Mouse (Mus musculus) liver, adult 2 months (tissue): Measurements from ENCODE around the gene Sap30l.

Experiments
- CTCF ChIP-seq: fragments of 200-500 bp; IDR thresholded peaks from 2 replicates; pipeline ENCODE4 v1.5.1; 2011; ENCODE audit warnings: low read depth, low read length, control low read depth
- POLR2A ChIP-seq: fragments of 200-500 bp; IDR thresholded peaks from 2 replicates; pipeline ENCODE4 v1.6.1; 2011; ENCODE audit warnings: low read length, control low read depth; ENCODE audit not compliant: insufficient read depth; ENCODE audit errors: extremely low read depth

DNA sequence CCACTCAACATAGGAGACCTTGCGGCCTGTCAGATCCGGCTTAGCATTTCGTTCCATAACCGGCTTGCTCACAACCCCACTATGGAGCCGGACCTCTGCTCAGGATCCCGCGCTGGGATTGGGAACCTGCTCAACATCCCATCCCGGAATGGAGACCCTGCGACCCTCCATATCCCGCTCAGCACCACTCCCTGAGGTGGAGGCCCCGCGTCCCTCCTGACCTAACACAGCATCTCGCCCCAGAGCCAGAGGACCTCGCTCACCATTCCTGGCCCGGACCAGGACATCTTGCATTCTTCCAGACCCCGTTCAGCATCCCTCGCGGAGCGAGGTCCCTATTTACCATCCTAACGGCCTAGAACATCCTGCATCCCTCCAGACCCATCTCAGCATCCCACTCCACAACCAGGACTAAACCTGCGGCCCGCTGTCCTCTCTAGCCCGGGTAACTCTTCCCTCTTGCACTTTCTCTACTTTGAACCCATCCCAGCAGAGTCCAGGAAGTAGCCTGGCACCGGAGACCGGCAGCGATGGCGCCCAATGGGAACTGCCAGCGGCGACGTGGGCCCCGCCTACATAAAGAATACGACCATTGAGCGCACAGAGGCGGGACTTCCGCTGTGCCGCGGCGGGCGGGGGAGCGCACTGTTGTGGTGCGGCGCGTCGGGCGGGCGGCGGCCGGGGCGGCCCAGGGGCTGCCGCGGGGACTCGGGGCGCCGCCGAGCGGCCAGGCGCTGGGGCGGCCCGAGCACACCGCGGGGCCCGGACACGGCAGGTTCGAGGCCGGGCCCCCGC is at the start of gene Sap30l:
- TF ChIP-seq POLR2A: peak; percentile 70
- TF ChIP-seq CTCF: no peak
